Mouse (Mus musculus) C2C12 (cell line): Measurements from ENCODE around the gene Prkg1. TPM values are rescaled to one million over a fixed set of nuclear protein-coding genes. Genes with fewer than 3 reads are reported as not detected.

Experiments used
- H3K27me3 ChIP-seq: one replicate; pipeline ENCODE4 v1.6.1; 2011; ENCODE audit not compliant: control insufficient read depth, insufficient read depth, insufficient read length
- H3K36me3 ChIP-seq: one replicate; pipeline ENCODE4 v1.6.1; 2011; ENCODE audit not compliant: control insufficient read depth, insufficient read depth
- H3K4me3 ChIP-seq: one replicate; pipeline ENCODE4 v1.5.1; 2011; ENCODE audit warnings: mild to moderate bottlenecking, control low read depth; ENCODE audit not compliant: poor library complexity, insufficient read depth, severe bottlenecking
- H3K79me2 ChIP-seq: one replicate; pipeline ENCODE4 v1.6.1; 2011; ENCODE audit not compliant: control insufficient read depth, insufficient read depth
- H3K79me3 ChIP-seq: one replicate; pipeline ENCODE4 v1.6.1; 2011; ENCODE audit warnings: low read depth, control low read depth
- H3ac ChIP-seq: one replicate; pipeline ENCODE3; 2011; ENCODE audit warnings: low read depth; ENCODE audit not compliant: control insufficient read depth, insufficient read length
- CEBPB ChIP-seq: IDR thresholded peaks from one replicate; pipeline ENCODE4 v1.6.1; 2011; ENCODE audit warnings: low read depth, mild to moderate bottlenecking, control low read depth, moderate library complexity
- CTCF ChIP-seq: IDR thresholded peaks from one replicate; pipeline ENCODE4 v1.5.1; 2011; ENCODE audit not compliant: control insufficient read depth, insufficient read depth, insufficient read length
- FOSL1 ChIP-seq: IDR thresholded peaks from one replicate; pipeline ENCODE4 v1.8.0; 2011; ENCODE audit warnings: mild to moderate bottlenecking, low read length; ENCODE audit not compliant: poor library complexity, insufficient read depth, severe bottlenecking
- MAX ChIP-seq: IDR thresholded peaks from one replicate; pipeline ENCODE4 v1.6.1; 2011; ENCODE audit warnings: mild to moderate bottlenecking, control low read depth
- MYOD1 ChIP-seq: IDR thresholded peaks from one replicate; pipeline ENCODE4 v1.6.1; 2011; ENCODE audit warnings: low read depth; ENCODE audit not compliant: control insufficient read depth, insufficient read length
- MYOG ChIP-seq: IDR thresholded peaks from one replicate; pipeline ENCODE4 v1.6.1; 2011; ENCODE audit not compliant: control insufficient read depth, insufficient read length; ENCODE audit errors: extremely low read depth
- USF1 ChIP-seq: IDR thresholded peaks from one replicate; pipeline ENCODE4 v1.6.1; 2011; ENCODE audit warnings: low read depth, mild to moderate bottlenecking, control low read depth, moderate library complexity
- polyA plus RNA-seq: library from polyadenylated mRNA; unstranded; fragments of >200 nt; fragmentation: generic; extraction: Trizol; gene quantifications from one replicate; pipeline ENCODE4 v1.2.1, GENCODE M21; 2012; ENCODE audit warnings: missing spikeins

Prkg1 gene
- polyA plus RNA-seq, 1 experiment: 0.47 TPM

DNA sequence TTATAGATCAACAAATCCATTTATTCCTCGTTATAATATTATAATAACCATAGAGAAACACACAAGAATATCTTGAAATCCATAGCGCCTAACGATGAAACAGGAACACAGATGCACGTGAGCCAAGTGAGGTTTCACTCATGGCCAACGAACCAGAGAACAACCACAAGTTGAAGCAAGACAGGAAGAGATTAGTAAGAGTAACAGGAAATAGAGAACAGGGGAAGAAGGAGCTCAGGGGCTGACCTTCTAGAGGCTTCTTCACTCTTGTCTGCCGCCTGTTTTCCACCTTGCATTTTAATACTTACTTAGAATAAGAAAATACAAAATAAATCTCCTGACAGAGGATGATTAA lies 427.0 kb downstream of the Prkg1 start:
- no peaks in the 10 kb centered on the region for H3K79me3 ChIP-seq
- no peaks in the 10 kb centered on the region for H3K27me3 ChIP-seq
- no peaks in the 10 kb centered on the region for H3K36me3 ChIP-seq
- no peaks in the 10 kb centered on the region for H3K79me2 ChIP-seq
- no peak overlapping the region for H3ac ChIP-seq
- no peak overlapping the region for H3K4me3 ChIP-seq
- no peak for TF ChIP-seq MYOG
- no peak for TF ChIP-seq CEBPB
- TF ChIP-seq FOSL1: no peak
- TF ChIP-seq CTCF: no peak
- TF ChIP-seq USF1: no peak

DNA sequence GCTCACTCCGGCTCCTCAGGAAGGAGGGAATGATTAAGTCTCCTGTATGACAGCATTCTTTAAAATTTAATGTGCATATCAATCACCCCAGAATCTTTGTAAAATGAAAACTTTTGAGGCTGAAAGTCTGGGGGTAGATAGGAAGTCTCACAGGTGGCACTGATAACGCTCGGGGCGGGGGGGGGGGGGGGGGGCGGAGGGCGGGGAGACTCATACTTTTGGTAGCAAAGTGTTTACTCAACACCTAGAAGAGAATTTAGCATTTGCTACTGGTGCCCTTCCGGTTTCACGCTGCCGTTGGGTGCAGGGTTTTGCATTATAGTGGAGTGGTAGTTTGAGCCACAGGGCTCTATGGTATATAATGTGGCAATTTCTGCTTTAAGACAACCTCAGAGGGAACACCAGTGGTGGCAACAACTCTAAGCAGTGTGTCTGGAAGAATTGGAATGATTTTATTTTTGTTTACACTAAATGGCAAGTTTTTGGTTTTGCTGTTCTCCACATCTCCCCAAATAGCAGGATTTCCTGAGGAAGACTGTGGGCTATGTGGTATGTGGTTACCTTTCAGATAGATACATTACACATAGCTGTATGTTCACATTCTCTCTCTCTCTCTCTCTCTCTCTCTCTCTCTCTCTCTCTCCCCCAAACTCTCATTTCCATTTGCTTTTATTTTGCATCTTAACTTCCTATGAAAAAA lies 427.5 kb downstream of the Prkg1 start:
- H3K27me3 ChIP-seq: no peaks in the 10 kb centered on the region
- H3K79me2 ChIP-seq: no peaks in the 10 kb centered on the region
- no peaks in the 10 kb centered on the region for H3K36me3 ChIP-seq
- no peak overlapping the region for H3K4me3 ChIP-seq
- H3ac ChIP-seq: no peak overlapping the region
- H3K79me3 ChIP-seq: no peaks in the 10 kb centered on the region
- TF ChIP-seq MAX (no peak), MYOD1 (no peak), FOSL1 (no peak), USF1 (no peak), CEBPB (no peak), MYOG (no peak), CTCF (no peak)

DNA sequence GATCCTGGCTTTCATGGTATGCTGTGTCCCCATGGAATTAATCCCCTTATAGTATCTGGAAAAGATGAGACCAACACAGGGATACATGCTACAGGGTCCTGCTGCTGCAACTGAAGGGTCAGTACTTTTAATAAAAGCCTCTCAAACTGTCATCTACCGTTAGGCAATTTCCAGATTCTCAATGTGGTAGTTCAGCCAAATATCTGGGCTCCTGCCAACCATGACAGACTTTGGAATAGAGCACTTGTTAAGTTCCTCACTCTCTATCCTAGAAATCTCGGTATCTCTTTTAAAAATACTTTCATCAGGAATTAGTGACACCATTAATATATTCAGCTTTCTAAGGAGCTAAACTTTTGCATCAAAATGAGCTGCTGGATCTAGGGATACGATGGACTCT lies 428.5 kb downstream of the Prkg1 start:
- Histone ChIP-seq H3K79me3 (no peaks in the 10 kb centered on the region), H3K36me3 (no peaks in the 10 kb centered on the region), H3ac (no peak overlapping the region), H3K79me2 (no peaks in the 10 kb centered on the region), H3K27me3 (no peaks in the 10 kb centered on the region), H3K4me3 (no peak overlapping the region)
- TF ChIP-seq CTCF (no peak), CEBPB (no peak), USF1 (no peak), FOSL1 (no peak), MYOD1 (no peak), MYOG (no peak), MAX (no peak)

DNA sequence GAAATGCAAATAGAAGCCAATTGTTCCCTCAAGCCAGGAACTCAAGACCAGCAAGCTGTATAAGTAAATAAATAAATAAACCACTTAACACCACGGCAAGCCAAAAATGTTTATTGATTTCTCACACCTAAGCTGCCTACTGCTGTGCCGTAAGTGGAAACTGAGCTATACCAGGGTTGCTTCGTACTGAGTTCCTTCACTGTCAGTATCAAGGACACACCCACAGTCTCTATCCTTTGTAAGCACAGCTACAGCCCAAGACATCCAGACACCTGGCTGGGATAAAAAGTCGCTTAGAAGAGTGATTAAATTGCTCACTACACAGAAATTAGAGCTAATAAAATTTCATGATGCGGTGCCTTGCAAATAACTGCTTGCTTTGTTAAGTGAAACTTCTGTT lies 434.9 kb downstream of the Prkg1 start:
- TF ChIP-seq USF1 (no peak), MAX (no peak), MYOG (no peak), CTCF (no peak), FOSL1 (no peak)
- no peaks in the 10 kb centered on the region for H3K79me3 ChIP-seq
- no peaks in the 10 kb centered on the region for H3K36me3 ChIP-seq
- H3K4me3 ChIP-seq: no peak overlapping the region
- no peak overlapping the region for H3ac ChIP-seq
- H3K79me2 ChIP-seq: no peaks in the 10 kb centered on the region
- no peaks in the 10 kb centered on the region for H3K27me3 ChIP-seq

DNA sequence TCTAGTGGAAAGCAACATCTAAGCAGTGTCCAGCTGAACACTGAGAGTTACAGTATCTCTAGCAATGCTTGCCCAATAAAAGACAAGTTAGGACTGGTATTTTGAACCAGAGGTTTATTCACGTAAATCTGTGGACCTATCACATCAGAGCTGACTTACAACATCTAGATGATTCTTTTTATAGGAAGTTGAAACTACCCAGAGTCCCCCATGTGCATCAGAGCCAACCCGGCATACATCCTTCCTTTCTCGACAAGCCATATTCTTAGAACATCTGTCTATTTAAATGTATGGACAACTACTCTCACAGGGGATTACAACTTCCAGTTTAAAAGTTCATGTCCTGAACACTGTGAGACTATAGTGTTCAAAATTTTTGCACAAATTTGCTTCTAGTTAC lies 460.1 kb downstream of the Prkg1 start:
- no peak overlapping the region for H3ac ChIP-seq
- H3K27me3 ChIP-seq: no peaks in the 10 kb centered on the region
- no peak for TF ChIP-seq FOSL1
- TF ChIP-seq USF1: no peak
- TF ChIP-seq MYOG: no peak
- TF ChIP-seq CEBPB: no peak
- no peak for TF ChIP-seq CTCF
- TF ChIP-seq MAX: no peak
- no peak for TF ChIP-seq MYOD1
- no peak overlapping the region for H3K4me3 ChIP-seq
- H3K79me3 ChIP-seq: no peaks in the 10 kb centered on the region
- no peaks in the 10 kb centered on the region for H3K79me2 ChIP-seq
- H3K36me3 ChIP-seq: no peaks in the 10 kb centered on the region

DNA sequence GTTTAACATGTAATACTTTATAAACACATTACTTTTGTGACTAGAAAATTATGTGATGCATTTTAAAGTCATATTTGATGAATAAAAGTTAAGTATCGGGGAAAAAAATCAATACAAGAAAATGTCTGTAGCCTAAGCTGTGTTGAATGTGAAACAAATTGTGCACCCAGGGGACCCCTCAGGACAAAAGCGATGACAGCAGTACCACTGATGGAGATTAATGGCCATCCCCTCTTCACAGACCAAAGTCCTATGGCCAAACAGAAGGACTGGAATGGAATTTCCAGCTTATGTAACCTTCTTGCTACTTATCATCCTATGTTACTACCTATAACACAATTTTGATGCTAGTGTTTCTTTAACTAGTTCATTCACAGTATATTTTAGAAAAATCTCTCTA lies 473.6 kb downstream of the Prkg1 start:
- no peak for TF ChIP-seq FOSL1
- no peak for TF ChIP-seq USF1
- TF ChIP-seq CEBPB: no peak
- no peaks in the 10 kb centered on the region for H3K36me3 ChIP-seq
- H3K4me3 ChIP-seq: no peak overlapping the region

More for the DNA sequence above, 473.6 kb downstream of the Prkg1 start:
- H3K27me3 ChIP-seq: no peaks in the 10 kb centered on the region
- H3K79me2 ChIP-seq: no peaks in the 10 kb centered on the region
- H3K79me3 ChIP-seq: no peaks in the 10 kb centered on the region
- no peak overlapping the region for H3ac ChIP-seq
